Mouse (Mus musculus): ENCODE measurements around the gene Fpgs.

The Fpgs gene

GRCm38 (mm10) chr2:32724832-32725790, 21.2 kb upstream of the Fpgs start:
- no peak for DNase-seq (ENCODE audit: low spot score)

- DNase-seq (ENCODE audit: low spot score), result no peak
Measured at GRCm38 (mm10) chr2:32724149-32724548, 20.2 kb upstream of the Fpgs start.

- DNase-seq (ENCODE audit: low spot score), result no peak
Measured at GRCm38 (mm10) chr2:32722581-32722980, 18.6 kb upstream of the Fpgs start.

GRCm38 (mm10) chr2:32722046-32722445, 18.1 kb upstream of the Fpgs start:
- no peak for DNase-seq (ENCODE audit: low spot score)

GRCm38 (mm10) chr2:32720681-32721229, 16.8 kb upstream of the Fpgs start, which contains the start of gene Sh2d3c:
Sh2d3c (plus strand) TSS chr2:32721055.
- no peak for DNase-seq (ENCODE audit: low spot score)

- DNase-seq (ENCODE audit: low spot score), result no peak
Measured at GRCm38 (mm10) chr2:32720053-32720452, 16.1 kb upstream of the Fpgs start.

- no peak for DNase-seq (ENCODE audit: low spot score)
Measured at GRCm38 (mm10) chr2:32718761-32719160, 14.8 kb upstream of the Fpgs start.

- DNase-seq (ENCODE audit: low spot score), result no peak
Measured at GRCm38 (mm10) chr2:32714987-32715425, 11.1 kb upstream of the Fpgs start.

- no peak for DNase-seq (ENCODE audit: low spot score)
Measured at GRCm38 (mm10) chr2:32714117-32714986, 10.4 kb upstream of the Fpgs start.

- DNase-seq (ENCODE audit: low spot score), result peak; percentile 88
Measured at GRCm38 (mm10) chr2:32712934-32713817, 9.2 kb upstream of the Fpgs start, which contains the start of gene Cdk9. Cdk9 (minus strand) TSS chr2:32713076.

GRCm38 (mm10) chr2:32712586-32712933, 8.6 kb upstream of the Fpgs start:
- DNase-seq (ENCODE audit: low spot score), result peak; percentile 91

- DNase-seq (ENCODE audit: low spot score), result no peak
Measured at GRCm38 (mm10) chr2:32712108-32712551, 8.2 kb upstream of the Fpgs start.

GRCm38 (mm10) chr2:32711301-32712056, 7.5 kb upstream of the Fpgs start:
- no peak for DNase-seq (ENCODE audit: low spot score)

GRCm38 (mm10) chr2:32710425-32710824, 6.5 kb upstream of the Fpgs start:
- no peak for DNase-seq (ENCODE audit: low spot score)

GRCm38 (mm10) chr2:32709521-32710137, 5.7 kb upstream of the Fpgs start:
- no peak for DNase-seq (ENCODE audit: low spot score)

- no peak for DNase-seq (ENCODE audit: low spot score)
Measured at GRCm38 (mm10) chr2:32708643-32709042, 4.7 kb upstream of the Fpgs start.

- no peak for DNase-seq (ENCODE audit: low spot score)
Measured at GRCm38 (mm10) chr2:32706971-32707370, 3.0 kb upstream of the Fpgs start.

GRCm38 (mm10) chr2:32705018-32705417, 1.1 kb upstream of the Fpgs start:
- no peak for DNase-seq (ENCODE audit: low spot score)

GRCm38 (mm10) chr2:32703046-32703445, 899 bp downstream of the Fpgs start:
- DNase-seq (ENCODE audit: low spot score), result no peak

Measured in left cerebral cortex, adult 11 months (tissue).